Mouse (Mus musculus) embryonic facial prominence, embryonic 15.5 days (tissue): ENCODE measurements around the gene St5. TPM values are rescaled to one million over a fixed set of nuclear protein-coding genes. Genes with fewer than 3 reads are reported as not detected.

Source experiments
- ATAC-seq: fragments of 200-750 bp; cut with Nextera tagmentation; 2 replicates; pipeline ENCODE4 v1.8.0; 2017; ENCODE audit warnings: low read depth, moderate TSS enrichment; ENCODE audit not compliant: insufficient number of reproducible peaks, low FRiP score, low TSS enrichment
- H3K27ac ChIP-seq: fragments of 300-500 bp; sonication (generic); replicated peaks from 2 replicates; pipeline ENCODE4 v1.5.1; 2015; ENCODE audit warnings: mild to moderate bottlenecking, inconsistent platforms
- H3K27me3 ChIP-seq: fragments of 300-500 bp; sonication (generic); 2 replicates; pipeline ENCODE4 v1.6.1; 2015; ENCODE audit warnings: inconsistent platforms
- H3K36me3 ChIP-seq: fragments of 300-500 bp; sonication (generic); 2 replicates; pipeline ENCODE4 v1.6.1; 2015; ENCODE audit warnings: mild to moderate bottlenecking, inconsistent platforms
- H3K4me1 ChIP-seq: fragments of 300-500 bp; sonication (generic); 2 replicates; pipeline ENCODE4 v1.6.1; 2015; ENCODE audit warnings: inconsistent platforms
- H3K4me2 ChIP-seq: fragments of 300-500 bp; sonication (generic); replicated peaks from 2 replicates; pipeline ENCODE4 v1.6.1; 2015; ENCODE audit warnings: mild to moderate bottlenecking, inconsistent platforms
- H3K4me3 ChIP-seq: fragments of 300-500 bp; sonication (generic); replicated peaks from 2 replicates; pipeline ENCODE4 v1.5.1; 2015; ENCODE audit warnings: mild to moderate bottlenecking, inconsistent platforms
- H3K9ac ChIP-seq: fragments of 300-500 bp; sonication (generic); 2 replicates; pipeline ENCODE4 v1.6.1; 2015; ENCODE audit warnings: inconsistent platforms
- H3K9me3 ChIP-seq: fragments of 300-500 bp; sonication (generic); replicated peaks from 2 replicates; pipeline ENCODE4 v1.6.1; 2016; ENCODE audit warnings: inconsistent platforms
- WGBS: fragments of 180-500 bp; shearing (Covaris S2); methylation state at CpG from one replicate; pipeline ENCODE4 v1.1.7; 2015; 5-methylcytosine and 5-hydroxymethylcytosine counted together
- polyA plus RNA-seq: library from polyadenylated mRNA; unstranded; fragments of >200 nt; fragmentation: Nextera tagmentation; extraction: Ambion mirVana; gene quantifications from 2 replicates; pipeline ENCODE4 v1.2.1, GENCODE M21; 2015

The St5 gene
- polyA plus RNA-seq, 1 experiment from 2014 or later: 52.4 TPM

DNA sequence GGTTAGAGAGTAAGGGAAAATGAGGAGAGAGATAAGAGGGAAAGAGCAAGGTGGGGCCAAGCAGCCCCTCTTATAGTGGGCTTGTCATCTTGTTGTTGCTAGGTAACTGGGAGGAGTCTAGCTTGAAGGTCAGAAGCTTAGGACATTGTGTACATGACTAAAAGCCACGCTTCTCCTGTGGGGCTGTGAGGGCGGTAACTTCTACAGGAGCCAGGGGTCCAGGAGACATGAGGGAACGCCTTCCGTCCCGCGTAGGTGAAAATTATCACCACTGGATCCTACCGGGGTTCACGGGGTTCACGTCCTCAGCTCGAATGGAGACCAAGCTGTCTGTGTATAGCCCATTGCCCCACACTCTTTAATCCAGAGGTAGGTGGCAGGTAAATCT lies 8.1 kb downstream of the St5 start:
- H3K4me1 ChIP-seq: 0 out of 2 replicates have a peak, but pooled peaks cover 3% of the 10 kb centered on the region
- no peak overlapping the region for H3K4me2 ChIP-seq
- WGBS: 90% methylated on average over 10 of the region's 10 CpGs
- H3K9me3 ChIP-seq: no peaks in the 10 kb centered on the region
- no peaks in the 10 kb centered on the region for H3K36me3 ChIP-seq
- no peak overlapping the region for H3K9ac ChIP-seq
- H3K27ac ChIP-seq: no peak overlapping the region
- no peaks in the 10 kb centered on the region for H3K27me3 ChIP-seq
- H3K4me3 ChIP-seq: no peak overlapping the region
- no peak for ATAC-seq

- Histone ChIP-seq H3K4me1 (0 out of 2 replicates have a peak, but pooled peaks cover 3% of the 10 kb centered on the region), H3K9me3 (no peaks in the 10 kb centered on the region), H3K4me3 (no peak overlapping the region), H3K36me3 (no peaks in the 10 kb centered on the region), H3K4me2 (no peak overlapping the region), H3K9ac (no peak overlapping the region), H3K27ac (no peak overlapping the region), H3K27me3 (no peaks in the 10 kb centered on the region)
- no peak for ATAC-seq
- WGBS: 86% methylated on average over 13 of the region's 13 CpGs
These were observed 8.6 kb downstream of the St5 start for GRCm38 (mm10) chr7:109694576-109695338.

- no peak overlapping the region for H3K9ac ChIP-seq
- H3K4me2 ChIP-seq: no peak overlapping the region
- 82% methylated on average over 5 of the region's 5 CpGs for WGBS
- H3K36me3 ChIP-seq: no peaks in the 10 kb centered on the region
- H3K9me3 ChIP-seq: no peaks in the 10 kb centered on the region
- H3K27ac ChIP-seq: no peak overlapping the region
- no peaks in the 10 kb centered on the region for H3K27me3 ChIP-seq
- no peak for ATAC-seq
- no peak overlapping the region for H3K4me3 ChIP-seq
- H3K4me1 ChIP-seq: 0 out of 2 replicates have a peak, but pooled peaks cover 11% of the 10 kb centered on the region
These were observed 12.4 kb downstream of the St5 start for GRCm38 (mm10) chr7:109690961-109691360.

- Histone ChIP-seq H3K4me1 (0 out of 2 replicates have a peak, but pooled peaks cover 11% of the 10 kb centered on the region), H3K27ac (no peak overlapping the region), H3K9ac (no peak overlapping the region), H3K36me3 (no peaks in the 10 kb centered on the region), H3K9me3 (no peaks in the 10 kb centered on the region), H3K4me2 (no peak overlapping the region), H3K27me3 (no peaks in the 10 kb centered on the region), H3K4me3 (no peak overlapping the region)
- WGBS: 80% methylated on average over 3 of the region's 3 CpGs
- no peak for ATAC-seq
These were observed 13.3 kb downstream of the St5 start for GRCm38 (mm10) chr7:109690101-109690500.

- WGBS: 21% methylated on average over 9 of the region's 9 CpGs
- Histone ChIP-seq H3K9ac (no peak overlapping the region), H3K9me3 (no peaks in the 10 kb centered on the region), H3K27ac (no peak overlapping the region; the same call in 1 of the 2 replicates), H3K4me2 (no peak overlapping the region), H3K36me3 (no peaks in the 10 kb centered on the region), H3K4me1 (0 out of 2 replicates have a peak, but pooled peaks cover 11% of the 10 kb centered on the region), H3K27me3 (no peaks in the 10 kb centered on the region), H3K4me3 (no peak overlapping the region)
- ATAC-seq: no peak
These were observed 16.7 kb downstream of the St5 start for GRCm38 (mm10) chr7:109686585-109687128.

- 86% methylated on average over 1 of the region's 1 CpGs for WGBS
- no peak overlapping the region for H3K27ac ChIP-seq
- no peaks in the 10 kb centered on the region for H3K9me3 ChIP-seq
- no peak for ATAC-seq
- H3K27me3 ChIP-seq: no peaks in the 10 kb centered on the region
- H3K9ac ChIP-seq: no peak overlapping the region
- H3K4me3 ChIP-seq: no peak overlapping the region
- H3K4me2 ChIP-seq: no peak overlapping the region
- peaks cover 2% of the 10 kb centered on the region; the same call in 1 of the 2 replicates for H3K4me1 ChIP-seq
- H3K36me3 ChIP-seq: no peaks in the 10 kb centered on the region
These were observed 22.5 kb downstream of the St5 start for GRCm38 (mm10) chr7:109680879-109681278.

DNA sequence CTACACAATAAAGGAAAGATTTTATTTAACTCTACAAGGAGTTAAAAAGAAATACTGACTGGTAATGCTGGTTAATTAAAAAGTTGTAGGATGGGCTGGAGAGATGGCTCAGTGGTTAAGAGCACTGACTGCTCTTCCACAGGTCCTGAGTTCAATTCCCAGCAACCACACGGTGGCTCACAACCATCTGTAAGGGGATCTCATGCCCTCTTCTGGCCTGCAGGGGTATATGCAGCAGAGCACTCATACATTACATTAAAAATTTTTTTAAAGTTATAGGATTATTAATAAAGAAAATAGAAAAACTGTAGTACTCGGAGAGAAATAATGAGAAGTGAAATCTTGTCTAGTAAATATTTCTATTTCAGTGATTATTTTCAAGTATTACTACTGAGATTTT lies 23.1 kb downstream of the St5 start:
- no peak overlapping the region for H3K4me3 ChIP-seq
- no peak for ATAC-seq
- no peaks in the 10 kb centered on the region for H3K27me3 ChIP-seq
- H3K9me3 ChIP-seq: no peaks in the 10 kb centered on the region
- peaks cover 6% of the 10 kb centered on the region; the same call in 1 of the 2 replicates for H3K4me1 ChIP-seq
- no peak overlapping the region for H3K9ac ChIP-seq
- no peaks in the 10 kb centered on the region for H3K36me3 ChIP-seq
- WGBS: 87% methylated on average over 2 of the region's 2 CpGs
- H3K4me2 ChIP-seq: no peak overlapping the region
- no peak overlapping the region for H3K27ac ChIP-seq

GRCm38 (mm10) chr7:109674944-109675628 lies 28.3 kb downstream of the St5 start:
- ATAC-seq: peak; percentile 17; the same call in 1 of the 2 replicates
- Histone ChIP-seq H3K27me3 (no peaks in the 10 kb centered on the region), H3K4me2 (no peak overlapping the region), H3K9ac (no peak overlapping the region), H3K4me3 (no peak overlapping the region), H3K9me3 (no peaks in the 10 kb centered on the region), H3K36me3 (no peaks in the 10 kb centered on the region), H3K4me1 (peaks cover 26% of the 10 kb centered on the region), H3K27ac (peak overlapping the region; percentile 67)
- 30% methylated on average over 4 of the region's 4 CpGs for WGBS

DNA sequence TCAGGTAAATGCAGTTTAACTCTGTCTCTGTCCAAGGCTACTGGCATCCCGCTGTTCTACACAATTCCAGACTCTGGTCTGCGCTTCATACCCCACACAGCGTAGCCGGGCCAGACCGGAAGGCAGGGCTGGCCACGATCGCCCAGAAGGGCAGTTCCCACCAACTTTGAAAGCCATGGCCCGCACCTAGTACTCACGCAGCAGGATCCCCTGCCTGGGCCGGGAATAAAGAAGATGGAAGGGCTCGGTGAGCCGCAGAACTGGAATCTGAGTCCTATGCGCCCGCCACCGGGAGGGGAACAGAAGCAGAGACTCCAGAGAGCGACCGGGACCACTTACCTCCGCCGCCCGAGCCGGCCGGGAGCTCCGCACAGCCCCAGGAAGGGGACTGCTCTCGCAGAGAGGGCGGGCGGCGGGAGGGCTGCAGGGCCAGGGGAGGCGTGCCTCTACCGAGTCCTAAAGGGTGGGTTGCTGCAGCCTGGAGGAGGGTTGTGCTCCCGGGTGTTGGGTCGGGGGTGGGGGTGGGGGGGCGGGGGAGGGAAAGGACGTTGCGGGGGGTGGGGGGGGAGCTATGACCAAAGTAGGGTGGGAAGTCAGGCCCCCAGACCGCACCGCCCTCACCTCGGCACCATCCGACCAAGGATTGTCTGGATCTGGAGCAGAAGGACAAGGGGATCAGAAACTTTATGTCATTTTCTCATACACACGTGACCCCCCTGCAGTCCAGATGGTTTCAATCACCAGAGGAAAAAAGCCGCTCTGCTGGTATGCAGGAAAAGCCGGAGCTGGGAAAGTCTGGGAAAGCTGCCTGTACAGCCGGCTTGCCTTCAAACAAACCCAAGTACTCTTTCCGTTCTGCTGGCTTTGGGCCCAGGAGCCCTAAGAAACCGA lies 31.6 kb downstream of the St5 start:
- peaks cover 38% of the 10 kb centered on the region for H3K4me1 ChIP-seq
- ATAC-seq: peak; percentile 93
- H3K9ac ChIP-seq: peak overlapping the region; percentile 82
- no peaks in the 10 kb centered on the region for H3K27me3 ChIP-seq
- no peaks in the 10 kb centered on the region for H3K36me3 ChIP-seq
- peak overlapping the region; percentile 98 for H3K27ac ChIP-seq
- H3K4me3 ChIP-seq: peak overlapping the region; percentile 74
- WGBS: 1% methylated on average over 38 of the region's 44 CpGs
- H3K4me2 ChIP-seq: peak overlapping the region; percentile 73
- H3K9me3 ChIP-seq: no peaks in the 10 kb centered on the region

DNA sequence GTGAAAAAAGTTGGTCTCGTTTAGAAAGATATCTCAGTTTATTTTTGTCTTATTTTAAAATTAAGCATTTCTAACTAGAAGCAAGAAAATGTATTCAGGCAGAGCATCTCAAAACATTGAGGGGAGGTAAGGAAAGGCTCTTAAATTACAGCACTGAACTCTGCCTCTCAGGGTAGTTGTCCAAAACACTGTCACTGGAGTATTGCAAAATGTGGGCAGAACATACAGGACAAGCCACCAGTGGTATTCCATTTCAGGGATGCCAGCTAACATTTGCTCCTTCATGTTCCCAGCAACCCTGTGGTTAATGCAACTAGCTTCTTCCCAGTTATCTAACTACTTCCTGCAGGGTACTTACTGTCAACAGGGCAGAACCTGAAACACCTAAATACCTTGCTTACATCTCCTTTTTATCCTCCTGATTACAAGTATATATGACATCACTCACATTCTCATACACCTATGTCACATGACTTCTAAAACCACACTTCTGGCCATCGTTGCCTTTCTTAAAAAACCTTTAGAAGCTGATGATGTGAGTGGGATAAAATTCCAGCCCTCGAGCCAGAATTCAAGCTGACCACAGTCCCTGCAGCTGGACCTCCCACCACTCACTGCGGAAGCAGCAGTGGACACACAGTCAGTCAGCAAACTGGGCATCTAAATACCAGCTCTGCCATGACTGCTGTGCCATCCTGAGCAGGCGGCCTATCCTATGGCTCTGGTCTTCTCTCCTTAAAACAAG lies 33.8 kb downstream of the St5 start:
- ATAC-seq: no peak
- Histone ChIP-seq H3K4me1 (peaks cover 28% of the 10 kb centered on the region), H3K9me3 (no peaks in the 10 kb centered on the region), H3K4me2 (peak overlapping the region; percentile 73), H3K27me3 (no peaks in the 10 kb centered on the region), H3K4me3 (peak overlapping the region; percentile 9; the same call in 1 of the 2 replicates), H3K36me3 (no peaks in the 10 kb centered on the region), H3K27ac (no peak overlapping the region), H3K9ac (no peak overlapping the region)
- 63% methylated on average over 5 of the region's 5 CpGs for WGBS
